Mouse (Mus musculus): ENCODE measurements at regions not wholly inside any gene's neighbourhood (a gene's known extent, or its start where the extent isn't known, plus 50 kb on each side); places are given as distances from the start of the nearest gene placed in this dataset.

- TF ChIP-seq CTCF (IDR thresholded peaks at IDR 0.05; ENCODE audit: borderline replicate concordance, insufficient read depth, low read length) = no peak
- Histone ChIP-seq H3K4me1 (ENCODE audit: control insufficient read depth, insufficient read depth, low read length) (no peaks in the 10 kb centered on the region; the same call in 1 of the 2 replicates), H3K27ac (ENCODE audit: insufficient read depth, low read length) (no peak overlapping the region), H3K4me3 (ENCODE audit: insufficient read depth, low read length) (no peak overlapping the region)
Measured at GRCm38 (mm10) chr6:31644504-31644903, 80.7 kb upstream of the Podxl start.

- H3K4me3 ChIP-seq (ENCODE audit: insufficient read depth, low read length) = no peak overlapping the region
- TF ChIP-seq POLR2A (IDR thresholded peaks at IDR 0.05; ENCODE audit: low read depth, low read length) (no peak), CTCF (IDR thresholded peaks at IDR 0.05; ENCODE audit: borderline replicate concordance, insufficient read depth, low read length) (no peak)
- H3K4me1 ChIP-seq (ENCODE audit: control insufficient read depth, insufficient read depth, low read length) = no peaks in the 10 kb centered on the region; the same call in 1 of the 2 replicates
- H3K27ac ChIP-seq (ENCODE audit: insufficient read depth, low read length) = no peak overlapping the region
Measured at GRCm38 (mm10) chr6:31642451-31642942, 78.7 kb upstream of the Podxl start.

DNA sequence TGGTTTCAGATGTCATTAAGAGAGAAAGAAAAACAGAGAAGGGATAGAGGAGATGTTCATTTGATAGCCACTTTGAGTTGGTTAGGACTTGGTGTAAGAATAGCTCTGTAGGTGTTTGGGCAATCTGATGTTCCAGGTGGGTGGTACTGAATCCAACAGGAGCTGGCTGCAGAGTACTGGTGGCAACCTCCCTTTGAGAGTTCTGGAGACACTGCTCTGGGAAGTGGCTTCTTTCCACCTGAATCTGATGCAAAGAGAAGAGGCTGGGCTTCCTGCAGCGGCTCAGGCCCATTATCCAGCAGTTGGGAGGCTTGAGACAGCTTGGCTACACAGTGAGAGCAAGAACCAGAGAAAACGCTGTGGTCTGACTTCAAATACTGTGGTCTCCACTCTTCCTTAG is 77.0 kb upstream of the Podxl start:
- TF ChIP-seq CTCF (IDR thresholded peaks at IDR 0.05; ENCODE audit: borderline replicate concordance, insufficient read depth, low read length) (no peak), POLR2A (IDR thresholded peaks at IDR 0.05; ENCODE audit: low read depth, low read length) (no peak)
- no peaks in the 10 kb centered on the region; the same call in 1 of the 2 replicates for H3K4me1 ChIP-seq (ENCODE audit: control insufficient read depth, insufficient read depth, low read length)
- no peak overlapping the region for H3K4me3 ChIP-seq (ENCODE audit: insufficient read depth, low read length)
- no peak overlapping the region for H3K27ac ChIP-seq (ENCODE audit: insufficient read depth, low read length)

- Histone ChIP-seq H3K27ac (ENCODE audit: insufficient read depth, low read length) (no peak overlapping the region), H3K4me1 (ENCODE audit: control insufficient read depth, insufficient read depth, low read length) (no peaks in the 10 kb centered on the region; the same call in 1 of the 2 replicates), H3K4me3 (ENCODE audit: insufficient read depth, low read length) (no peak overlapping the region)
- TF ChIP-seq CTCF (IDR thresholded peaks at IDR 0.05; ENCODE audit: borderline replicate concordance, insufficient read depth, low read length) (peak; percentile 86), POLR2A (IDR thresholded peaks at IDR 0.05; ENCODE audit: low read depth, low read length) (no peak)
Measured at GRCm38 (mm10) chr6:31639460-31639859, 75.7 kb upstream of the Podxl start.

DNA sequence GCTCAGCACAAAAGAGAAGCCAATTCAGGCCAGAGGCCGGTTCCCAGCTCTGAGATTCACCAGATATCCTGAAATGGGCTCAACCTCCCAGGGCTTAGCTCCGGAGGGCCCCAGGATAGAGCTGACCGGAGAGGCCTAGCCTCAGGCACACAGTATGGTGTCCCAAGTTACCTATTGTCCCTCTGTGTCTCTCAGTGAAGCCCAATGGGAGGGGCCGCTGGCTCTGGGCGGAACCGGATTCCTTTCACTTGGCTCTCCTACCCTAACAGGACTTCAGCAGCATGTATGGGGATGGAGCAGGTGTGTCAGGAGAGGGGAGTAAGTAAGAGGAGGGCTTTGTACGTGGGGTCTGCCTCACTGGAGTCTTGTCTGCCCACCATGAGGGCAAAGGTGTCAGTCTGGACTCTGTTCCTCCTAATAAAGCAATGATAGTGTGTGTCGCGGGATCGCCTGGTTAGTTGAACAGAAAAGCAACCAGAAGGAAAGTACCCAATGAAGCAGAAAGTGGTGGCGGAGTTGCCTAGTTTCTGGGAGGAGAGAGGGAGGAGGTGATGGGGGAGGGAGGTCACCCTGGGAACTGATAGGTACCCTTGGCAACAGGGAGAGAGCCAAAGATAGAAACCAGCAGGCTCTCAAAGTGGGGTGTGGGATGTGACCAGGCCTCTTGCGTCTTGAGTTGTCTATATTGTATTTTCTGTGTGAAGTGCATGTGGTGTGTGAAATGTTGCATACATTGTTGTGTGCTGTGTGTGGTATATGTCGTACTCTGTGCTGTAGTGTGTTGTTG is 74.8 kb upstream of the Podxl start:
- Histone ChIP-seq H3K4me3 (ENCODE audit: insufficient read depth, low read length) (no peak overlapping the region), H3K4me1 (ENCODE audit: control insufficient read depth, insufficient read depth, low read length) (no peaks in the 10 kb centered on the region; the same call in 1 of the 2 replicates), H3K27ac (ENCODE audit: insufficient read depth, low read length) (no peak overlapping the region)
- no peak for TF ChIP-seq POLR2A (IDR thresholded peaks at IDR 0.05; ENCODE audit: low read depth, low read length)

GRCm38 (mm10) chr6:31637371-31638052 is 73.7 kb upstream of the Podxl start:
- no peak overlapping the region for H3K27ac ChIP-seq (ENCODE audit: insufficient read depth, low read length)
- H3K4me3 ChIP-seq (ENCODE audit: insufficient read depth, low read length) = no peak overlapping the region
- no peaks in the 10 kb centered on the region; the same call in 1 of the 2 replicates for H3K4me1 ChIP-seq (ENCODE audit: control insufficient read depth, insufficient read depth, low read length)
- TF ChIP-seq CTCF (IDR thresholded peaks at IDR 0.05; ENCODE audit: borderline replicate concordance, insufficient read depth, low read length) (no peak), POLR2A (IDR thresholded peaks at IDR 0.05; ENCODE audit: low read depth, low read length) (no peak)

DNA sequence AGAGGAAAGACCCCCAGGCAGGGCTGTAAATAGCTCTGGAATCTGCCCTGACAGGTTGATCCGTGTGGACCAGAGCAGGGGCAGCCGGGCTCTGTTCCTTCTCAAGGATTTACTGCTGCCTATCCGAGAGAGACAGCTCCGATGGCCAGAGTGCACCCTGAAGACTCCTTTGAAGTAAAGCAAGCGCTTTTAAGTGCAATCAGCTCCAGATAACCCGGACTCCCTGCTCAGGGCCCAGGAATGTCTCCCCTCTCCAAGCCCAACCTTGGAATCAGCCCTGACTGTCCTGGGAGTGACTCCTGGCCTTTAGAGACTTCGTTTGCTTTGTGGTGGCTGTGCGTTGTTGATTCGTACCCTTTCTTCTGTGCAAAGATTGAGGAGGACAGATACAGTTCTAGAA is 73.2 kb upstream of the Podxl start:
- H3K4me3 ChIP-seq (ENCODE audit: insufficient read depth, low read length) = no peak overlapping the region
- no peak for TF ChIP-seq CTCF (IDR thresholded peaks at IDR 0.05; ENCODE audit: borderline replicate concordance, insufficient read depth, low read length)
- TF ChIP-seq POLR2A (IDR thresholded peaks at IDR 0.05; ENCODE audit: low read depth, low read length) = no peak
- no peak overlapping the region for H3K27ac ChIP-seq (ENCODE audit: insufficient read depth, low read length)
- H3K4me1 ChIP-seq (ENCODE audit: control insufficient read depth, insufficient read depth, low read length) = no peaks in the 10 kb centered on the region

DNA sequence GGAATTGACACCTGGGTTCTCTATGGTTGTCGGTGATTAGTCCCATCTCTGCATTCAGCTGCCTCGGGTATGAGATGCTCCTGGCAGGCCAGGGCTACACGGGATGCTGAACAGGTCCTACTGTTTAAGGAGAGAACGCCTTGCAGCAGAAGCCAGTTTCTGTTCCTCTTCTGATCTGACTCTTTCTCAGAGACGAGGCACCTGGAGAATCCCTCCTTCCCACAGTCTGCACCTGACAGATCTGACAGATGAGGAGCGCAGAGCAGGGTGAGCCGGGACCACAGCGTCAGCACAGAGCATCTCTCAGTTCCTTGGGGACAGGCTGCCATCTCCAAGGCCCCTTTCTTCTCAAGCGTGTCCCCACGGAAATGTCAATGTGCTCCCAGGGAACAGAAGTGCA is 68.7 kb upstream of the Podxl start:
- Histone ChIP-seq H3K4me1 (ENCODE audit: control insufficient read depth, insufficient read depth, low read length) (no peaks in the 10 kb centered on the region), H3K27ac (ENCODE audit: insufficient read depth, low read length) (no peak overlapping the region), H3K4me3 (ENCODE audit: insufficient read depth, low read length) (no peak overlapping the region)
- TF ChIP-seq POLR2A (IDR thresholded peaks at IDR 0.05; ENCODE audit: low read depth, low read length) = no peak
- TF ChIP-seq CTCF (IDR thresholded peaks at IDR 0.05; ENCODE audit: borderline replicate concordance, insufficient read depth, low read length) = no peak

DNA sequence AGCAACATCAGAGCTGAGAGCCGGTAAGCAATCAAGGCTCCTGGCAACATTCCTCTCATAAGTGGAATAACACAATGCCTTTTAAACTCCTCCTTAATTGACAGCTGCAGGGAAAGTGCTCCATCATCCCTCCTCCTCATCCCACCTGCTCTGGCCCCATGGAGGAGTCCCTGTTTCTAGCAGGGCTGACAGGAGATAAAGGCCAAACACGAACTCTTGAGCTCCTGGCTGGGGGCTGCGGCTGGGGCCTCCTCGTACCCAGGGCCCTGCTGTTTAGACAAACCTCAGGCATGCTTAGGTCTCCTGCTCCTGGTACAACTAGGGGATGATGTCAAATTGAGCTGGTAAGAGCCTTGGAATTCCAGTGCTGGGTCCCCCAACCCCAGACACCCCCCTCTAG is 66.2 kb upstream of the Podxl start:
- H3K27ac ChIP-seq (ENCODE audit: insufficient read depth, low read length) = no peak overlapping the region
- TF ChIP-seq POLR2A (IDR thresholded peaks at IDR 0.05; ENCODE audit: low read depth, low read length) (no peak), CTCF (IDR thresholded peaks at IDR 0.05; ENCODE audit: borderline replicate concordance, insufficient read depth, low read length) (no peak)

DNA sequence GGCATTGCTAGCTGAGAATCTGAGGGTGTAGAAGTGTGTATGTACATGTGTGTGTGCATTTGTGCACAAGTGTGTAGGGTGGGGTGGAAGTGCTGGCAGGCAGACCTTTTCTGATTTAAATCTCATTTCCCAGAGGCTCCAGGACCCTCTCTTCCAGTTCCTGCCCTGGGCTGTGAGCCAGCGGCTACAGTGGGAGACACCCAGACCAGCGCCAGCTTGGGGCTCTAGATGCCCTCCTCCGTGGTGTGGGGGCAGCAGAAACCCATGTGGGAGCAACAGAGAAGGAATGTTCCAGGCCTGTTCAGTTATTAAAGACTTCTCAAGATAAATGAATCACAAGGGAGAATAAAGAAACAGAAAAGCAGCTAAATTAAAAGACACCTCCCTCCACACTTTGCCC is 64.1 kb upstream of the Podxl start:
- Histone ChIP-seq H3K4me3 (ENCODE audit: insufficient read depth, low read length) (no peak overlapping the region), H3K27ac (ENCODE audit: insufficient read depth, low read length) (no peak overlapping the region), H3K4me1 (ENCODE audit: control insufficient read depth, insufficient read depth, low read length) (no peaks in the 10 kb centered on the region)
- TF ChIP-seq POLR2A (IDR thresholded peaks at IDR 0.05; ENCODE audit: low read depth, low read length) (no peak), CTCF (IDR thresholded peaks at IDR 0.05; ENCODE audit: borderline replicate concordance, insufficient read depth, low read length) (no peak)

More for the DNA sequence above, 66.2 kb upstream of the Podxl start:
- H3K4me3 ChIP-seq (ENCODE audit: insufficient read depth, low read length) = no peak overlapping the region
- H3K4me1 ChIP-seq (ENCODE audit: control insufficient read depth, insufficient read depth, low read length) = no peaks in the 10 kb centered on the region
